Mouse (Mus musculus): Measurements from ENCODE around the gene Gramd1b.

DNA sequence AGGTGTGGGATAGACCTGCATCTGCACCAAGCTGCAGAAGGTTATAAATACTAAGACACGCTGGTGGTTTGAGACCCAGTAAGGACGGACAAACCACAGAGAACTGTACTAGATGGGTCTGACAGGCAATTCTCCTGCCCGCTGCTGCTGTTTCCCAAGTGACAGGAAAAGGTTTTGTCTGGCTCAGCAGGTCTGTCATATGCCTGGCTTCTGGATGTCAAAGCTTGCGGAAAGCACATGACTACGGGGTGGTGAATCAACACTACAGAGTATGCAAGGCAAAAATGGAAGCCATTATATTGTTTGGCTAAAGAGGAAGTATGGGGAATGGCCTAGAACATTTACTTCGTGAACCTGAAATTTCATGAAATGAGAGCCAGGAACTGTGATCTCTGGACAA lies 10.1 kb downstream of the Gramd1b start:
- TF ChIP-seq CTCF (IDR thresholded peaks at IDR 0.05; ENCODE audit: borderline replicate concordance, insufficient read depth, low read depth, low read length) = no peak
- TF ChIP-seq POLR2A (IDR thresholded peaks at IDR 0.05; ENCODE audit: borderline replicate concordance, insufficient read depth, low read length) = no peak
